Mouse (Mus musculus): Measurements from ENCODE around the gene Smim22. TPM values are rescaled to one million over a fixed set of nuclear protein-coding genes. Genes with fewer than 3 reads are reported as not detected.

The Smim22 gene
- 1.2 and 4.4 TPM in 2 replicates for polyA plus RNA-seq (2012; rRNA removed)

DNA sequence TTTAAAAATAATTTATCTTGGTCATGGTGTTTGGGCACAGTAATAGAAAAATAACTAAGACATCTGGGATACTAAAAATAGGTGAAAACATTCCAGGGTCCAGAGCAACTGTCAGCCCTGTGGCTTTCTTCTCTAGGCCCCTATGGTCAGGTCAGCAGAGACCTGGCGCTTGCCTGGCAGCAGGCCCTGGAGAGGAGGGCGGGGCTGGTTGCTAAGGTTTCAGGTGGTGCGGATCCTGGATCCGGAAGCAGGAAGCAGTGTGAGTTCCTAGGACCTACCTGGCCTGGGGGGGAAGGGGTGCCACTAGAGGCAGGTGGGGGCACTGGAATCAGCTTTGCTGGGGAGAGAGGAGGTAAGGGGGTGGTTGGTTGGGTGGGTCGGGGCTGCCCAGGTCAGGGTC is at the start of gene Smim22:
TSS of gene Smim22 (plus strand) at position 222 of the 400 bp plus-strand sequence.

DNA sequence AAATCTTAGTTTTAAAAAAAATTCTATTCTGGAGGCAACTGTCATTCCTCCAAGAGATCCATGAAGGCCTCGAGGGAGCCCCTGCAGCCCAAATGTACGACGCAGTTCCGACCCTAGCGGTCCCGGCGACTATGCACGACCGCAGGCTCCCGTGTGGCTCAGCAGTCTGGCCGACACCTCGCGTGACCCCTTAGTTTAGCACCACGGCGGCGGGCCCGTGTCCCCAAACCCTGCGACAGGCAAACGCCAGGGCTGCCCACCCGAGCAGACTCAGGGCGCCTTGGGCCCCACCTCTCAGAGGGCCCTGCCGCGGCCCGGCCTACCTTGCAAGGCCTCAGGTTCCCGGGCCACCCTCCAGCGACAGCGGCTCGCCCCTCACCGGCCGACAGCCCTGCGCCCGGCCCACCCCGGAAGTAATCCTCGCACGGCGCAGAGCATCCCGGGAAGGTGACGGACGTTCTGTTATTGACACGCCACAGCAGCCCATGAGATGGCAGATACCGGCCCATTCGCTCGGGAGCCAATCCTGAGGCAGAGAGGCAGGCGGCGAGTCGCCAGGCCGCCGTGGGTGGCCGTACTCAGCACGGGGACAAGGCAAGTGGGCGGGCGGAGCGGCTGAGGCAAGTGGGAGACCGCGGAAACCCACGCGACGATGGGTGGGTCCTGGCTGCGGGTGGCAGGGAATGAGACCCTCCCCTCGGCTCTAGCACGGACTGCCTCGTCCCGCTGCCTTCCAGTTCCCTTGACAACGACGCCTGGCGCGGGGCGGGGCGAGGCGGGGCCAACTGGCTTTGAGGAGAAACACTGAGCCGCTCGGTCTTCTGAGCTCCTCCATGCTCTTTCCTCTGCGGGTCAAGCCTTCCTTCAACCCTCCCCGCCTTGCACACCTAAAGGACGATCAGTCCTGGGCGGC is 43.0 kb upstream of the Smim22 start, which contains the start of gene Anks3:
TSS of gene Anks3 (minus strand) at position 409 of the 913 bp plus-strand sequence.

DNA sequence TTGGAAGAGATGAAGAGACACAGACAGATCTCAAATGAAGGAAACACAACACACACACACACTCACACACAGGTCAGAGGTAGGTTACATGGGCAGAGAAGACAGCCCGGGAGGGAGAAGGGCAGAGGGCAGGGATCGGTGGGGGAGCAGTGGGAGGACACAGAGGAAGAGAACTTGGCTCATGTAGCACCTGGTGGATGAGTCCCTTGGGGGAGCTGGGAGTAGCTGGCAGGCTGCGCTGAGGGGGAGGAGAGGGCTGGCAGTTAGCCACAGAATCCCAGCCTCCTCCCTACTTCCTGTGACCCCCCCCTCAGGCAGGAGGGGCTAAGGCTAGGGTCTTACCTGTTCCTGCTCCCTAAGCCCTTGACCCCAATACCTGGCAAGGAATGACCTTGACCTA is 9.5 kb upstream of the Smim22 start, which contains the start of gene Sept12:
TSS of gene Sept12 (minus strand) at position 300 of the 400 bp plus-strand sequence.

DNA sequence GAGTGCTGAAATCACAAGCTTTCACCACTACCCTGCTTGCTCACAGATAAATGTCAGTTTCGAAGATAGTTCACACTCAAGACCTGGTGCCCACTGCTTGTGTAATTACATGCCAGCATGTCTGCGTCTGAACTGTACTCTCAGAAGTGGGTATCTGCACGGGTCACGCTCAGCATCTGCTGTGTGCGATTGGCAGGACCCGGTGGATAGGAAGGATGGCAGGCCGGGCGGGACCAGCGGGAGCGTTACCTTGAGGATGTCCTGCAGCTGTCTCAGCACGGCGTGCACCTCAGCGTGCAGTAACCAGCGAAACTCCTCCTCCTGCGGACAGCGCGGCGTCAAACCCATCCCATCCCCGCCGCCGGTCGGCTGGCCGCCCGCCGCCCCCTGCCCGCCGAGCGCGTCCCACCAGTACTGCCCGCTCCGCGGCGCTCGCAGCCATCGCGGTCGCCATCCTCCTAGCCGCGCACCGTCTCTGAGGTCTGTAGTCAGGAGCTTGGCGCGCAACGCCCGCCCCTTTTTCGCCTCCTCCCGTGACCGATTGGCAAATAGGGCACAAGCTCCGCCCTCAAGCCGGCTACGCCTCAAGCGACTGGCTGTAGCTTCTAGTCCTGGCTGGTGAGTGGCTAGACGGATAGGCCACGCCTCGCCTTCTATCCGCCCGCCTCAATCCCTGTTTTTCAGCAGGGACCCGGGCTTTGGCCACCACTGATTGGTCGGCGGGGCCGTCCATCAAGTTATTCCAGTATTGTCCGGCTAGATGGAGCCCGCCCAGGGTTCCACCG is 6.2 kb downstream of the Smim22 start, which contains the start of gene Rogdi:
TSS of gene Rogdi (minus strand) at position 500 of the 785 bp plus-strand sequence.

DNA sequence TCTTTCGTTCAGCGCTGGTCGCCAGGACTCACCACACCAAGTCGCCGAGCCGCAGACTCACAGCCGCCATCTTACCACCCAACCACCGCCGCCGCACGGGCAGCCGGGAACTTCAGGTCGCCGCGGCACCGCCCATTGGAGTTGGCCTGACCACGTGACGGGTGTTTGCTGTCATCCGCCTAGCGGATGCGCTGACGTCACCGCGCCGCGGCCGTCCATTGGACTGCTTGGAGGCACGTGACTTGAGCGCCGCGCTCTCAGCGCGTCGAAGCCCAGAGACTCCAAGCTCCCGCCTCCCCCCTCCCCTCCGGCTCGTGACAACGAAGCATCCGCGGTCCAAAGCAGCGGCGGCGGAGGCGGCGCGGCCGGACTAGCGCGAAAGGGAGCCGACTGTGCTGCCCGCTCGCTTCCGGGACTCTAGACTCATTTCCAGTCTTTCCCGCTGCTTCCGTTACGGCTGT is 42.7 kb downstream of the Smim22 start, which contains the start of the genes Glyr1 and Ubn1:
TSS of gene Glyr1 (minus strand) at position 90 of the 461 bp plus-strand sequence.
TSS of gene Ubn1 (plus strand) at position 284 of the 461 bp plus-strand sequence.

Other genes starting within 250 kb of the Smim22 start
- 47.7 and 68.6 TPM in 2 replicates for gene Cdip1, start 217.0 kb upstream of the Smim22 start, polyA plus RNA-seq (2012; rRNA removed)
- gene 4930562C15Rik, start 171.9 kb upstream of the Smim22 start, polyA plus RNA-seq (2012; rRNA removed), result not detected in 2 replicates
- gene Ubald1, start 127.0 kb upstream of the Smim22 start, polyA plus RNA-seq (2012; rRNA removed), result 11.0 and 22.2 TPM in 2 replicates
- gene Mgrn1, start 121.0 kb upstream of the Smim22 start, polyA plus RNA-seq (2012; rRNA removed), result 47.8 and 76.7 TPM in 2 replicates
- 77.9 and 92.5 TPM in 2 replicates for gene Nudt16l1, start 68.5 kb upstream of the Smim22 start, polyA plus RNA-seq (2012; rRNA removed)
- 70.5 and 77.6 TPM in 2 replicates for gene Anks3, start 43.1 kb upstream of the Smim22 start, polyA plus RNA-seq (2012; rRNA removed)
- gene Sept12, start 9.4 kb upstream of the Smim22 start, polyA plus RNA-seq (2012; rRNA removed), result not detected in 2 replicates
- 54.2 and 68.4 TPM in 2 replicates for gene Rogdi, start 6.3 kb downstream of the Smim22 start, polyA plus RNA-seq (2012; rRNA removed)
- 135 and 148 TPM in 2 replicates for gene Glyr1, start 42.6 kb downstream of the Smim22 start, polyA plus RNA-seq (2012; rRNA removed)
- 27.7 and 38.3 TPM in 2 replicates for gene Ubn1, start 42.8 kb downstream of the Smim22 start, polyA plus RNA-seq (2012; rRNA removed)
- 0.77 and 0.97 TPM in 2 replicates for gene Ppl, start 125.1 kb downstream of the Smim22 start, polyA plus RNA-seq (2012; rRNA removed)
- gene Sec14l5, start 139.8 kb downstream of the Smim22 start, polyA plus RNA-seq (2012; rRNA removed), result 1.2 and 1.3 TPM in 2 replicates
- gene Nagpa, start 196.7 kb downstream of the Smim22 start, polyA plus RNA-seq (2012; rRNA removed), result 7.1 and 11.6 TPM in 2 replicates
- 2.7 and 4.8 TPM in 2 replicates for gene AU021092, start 215.0 kb downstream of the Smim22 start, polyA plus RNA-seq (2012; rRNA removed)
- 26.9 and 32.6 TPM in 2 replicates for gene Alg1, start 226.3 kb downstream of the Smim22 start, polyA plus RNA-seq (2012; rRNA removed)
- 10.5 and 19.1 TPM in 2 replicates for gene Eef2kmt, start 248.7 kb downstream of the Smim22 start, polyA plus RNA-seq (2012; rRNA removed)

Data from central nervous system, embryonic 11.5 days (tissue).